Mouse (Mus musculus): ENCODE measurements around the gene Zfp738.

GRCm38 (mm10) chr13:67686971-67687370 lies at the start of gene Zfp738:
- TF ChIP-seq MAX (IDR thresholded peaks at IDR 0.05; ENCODE audit: low read depth) = no peak
- TF ChIP-seq REST (IDR thresholded peaks at IDR 0.05; ENCODE audit: insufficient read depth, insufficient read length) = no peak
- no peak for TF ChIP-seq POLR2AphosphoS2 (IDR thresholded peaks at IDR 0.05; ENCODE audit: insufficient read length, low read depth)
- no peak for TF ChIP-seq E2F4 (IDR thresholded peaks at IDR 0.05; ENCODE audit: insufficient read depth)
- TF ChIP-seq POLR2A (IDR thresholded peaks at IDR 0.05; ENCODE audit: insufficient read length, low read depth) = no peak
- TF ChIP-seq SRF (IDR thresholded peaks at IDR 0.05; ENCODE audit: control insufficient read depth, insufficient read length, low read depth) = no peak
- no peak for TF ChIP-seq MYOG (IDR thresholded peaks at IDR 0.05; ENCODE audit: control insufficient read depth in 1 of 3, insufficient read depth in 1 of 3, insufficient read length in 2 of 3, low read depth in 2 of 3)
- TF ChIP-seq MYOD1 (IDR thresholded peaks at IDR 0.05; ENCODE audit: control insufficient read depth in 1 of 3, insufficient read length in 2 of 3, low read depth in 2 of 3) = no peak
- no peak for TF ChIP-seq USF1 (IDR thresholded peaks at IDR 0.05; ENCODE audit: low read depth)
- no peak for TF ChIP-seq TCF12 (IDR thresholded peaks at IDR 0.05; ENCODE audit: insufficient read depth, poor library complexity, severe bottlenecking)
- TF ChIP-seq CEBPB (IDR thresholded peaks at IDR 0.05; ENCODE audit: insufficient read depth, poor library complexity, severe bottlenecking) = no peak

Measured in myocyte (in vitro differentiated cells).